Mouse (Mus musculus) adrenal gland, adult (tissue): ENCODE results near the gene Smim15.
A peak's percentile ranks its signal among the peaks of the same experiment; 100 is the strongest.

ENCODE experiments used
- DNase-seq, 2 experiments: peaks; one replicate each; pipeline ENCODE4 v3.0.0; 2022 to 2023; ENCODE audit warnings: low spot score in 1 of 2; ENCODE audit not compliant: inconsistent age in 2 of 2

Smim15 gene

GRCm38 (mm10) chr13:108044222-108044941 lies at the start of gene Smim15:
Smim15 (plus strand) TSS chr13:108044446.
- DNase-seq, result peak; percentile 90 to 97

DNA sequence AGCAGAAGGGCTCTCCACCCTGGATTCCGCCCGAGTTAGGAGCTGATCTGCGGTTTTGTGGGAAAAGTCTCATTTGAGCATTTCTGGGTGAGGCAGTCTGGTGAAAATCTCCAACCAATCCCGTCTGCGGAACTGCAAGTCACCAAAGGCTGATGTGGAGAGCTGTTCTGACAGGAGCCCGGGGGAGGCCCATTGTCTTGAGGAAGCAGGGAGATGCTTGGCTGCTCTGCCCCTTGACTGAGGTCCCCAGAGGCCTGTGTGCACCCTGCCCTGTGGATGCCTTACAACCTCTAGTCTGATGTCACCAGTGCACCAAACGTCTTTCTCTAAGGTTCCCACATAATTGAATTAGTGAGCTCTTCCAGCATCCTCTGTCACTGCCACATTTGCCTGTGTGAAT lies 49.0 kb upstream of the Smim15 start:
- no peak for DNase-seq

GRCm38 (mm10) chr13:107996301-107996700 lies 47.9 kb upstream of the Smim15 start:
- DNase-seq, result no peak

DNA sequence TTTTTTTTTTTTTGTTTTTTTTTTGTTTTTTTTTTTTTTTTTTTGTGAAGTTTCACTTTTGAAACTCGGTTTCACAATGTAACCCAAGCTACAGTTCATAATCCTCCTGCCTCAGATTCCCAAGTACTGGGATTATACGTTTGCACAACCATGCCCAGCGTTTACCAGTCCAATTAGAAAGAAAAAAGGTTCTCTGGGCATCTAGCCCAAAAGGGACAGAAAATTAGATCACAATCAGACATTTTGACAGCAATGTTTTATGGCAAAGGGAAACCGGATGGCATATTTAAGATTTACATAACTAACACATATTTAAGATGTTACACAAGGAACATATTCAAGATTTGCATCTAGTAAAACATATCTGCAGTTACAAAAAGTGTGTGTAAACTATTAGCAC lies 36.4 kb upstream of the Smim15 start:
- no peak for DNase-seq

DNA sequence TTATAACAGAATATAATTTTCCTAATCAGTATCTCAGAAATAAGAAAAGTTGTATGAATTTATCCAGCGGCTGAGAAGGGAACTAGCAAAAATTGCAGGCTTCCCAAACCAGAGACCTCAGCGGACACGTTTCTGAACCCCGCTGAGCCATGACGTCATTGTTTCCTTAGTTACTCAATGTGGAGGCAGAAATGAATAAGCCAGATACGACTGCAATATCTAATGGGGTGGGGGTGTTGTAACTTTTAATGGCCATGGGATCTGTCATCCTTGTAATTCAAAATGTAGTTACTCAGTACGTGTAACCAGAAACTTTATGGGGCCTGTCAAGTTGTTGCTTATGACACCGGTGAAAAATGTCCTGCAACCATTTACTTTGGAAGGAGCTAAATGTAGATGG lies 31.1 kb upstream of the Smim15 start:
- no peak for DNase-seq

- DNase-seq, result no peak
Measured at GRCm38 (mm10) chr13:108013839-108014238, 30.4 kb upstream of the Smim15 start.

- DNase-seq, result no peak
Measured at GRCm38 (mm10) chr13:108015166-108015565, 29.1 kb upstream of the Smim15 start.

DNA sequence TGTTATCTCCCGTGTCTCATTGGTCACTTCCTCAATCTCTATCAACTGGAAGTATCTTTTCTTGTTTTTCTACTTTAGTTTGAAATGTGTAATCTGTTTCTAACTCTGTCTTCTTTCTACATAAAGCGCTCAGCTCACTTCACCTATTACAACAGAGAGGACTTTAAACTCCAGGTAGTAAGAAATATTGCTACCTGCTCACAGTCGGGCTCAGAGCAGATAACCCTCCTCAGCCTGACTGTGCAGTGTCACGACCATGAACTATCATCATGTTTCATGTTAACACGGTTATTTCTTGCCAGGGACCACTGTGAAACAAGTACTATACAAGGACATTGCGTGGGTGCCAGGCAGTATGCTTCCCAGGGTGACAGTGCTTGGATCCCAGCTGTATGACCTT lies 26.9 kb upstream of the Smim15 start:
- peak in 1 of 2 experiments; percentile 39 for DNase-seq

- DNase-seq, result peak; percentile 9 to 37
Measured at GRCm38 (mm10) chr13:108025802-108026201, 18.4 kb upstream of the Smim15 start.

- no peak for DNase-seq
Measured at GRCm38 (mm10) chr13:108032789-108033188, 11.5 kb upstream of the Smim15 start.

- DNase-seq, result no peak
Measured at GRCm38 (mm10) chr13:108039375-108039774, 4.9 kb upstream of the Smim15 start.

GRCm38 (mm10) chr13:108039902-108040301 lies 4.3 kb upstream of the Smim15 start:
- DNase-seq, result no peak

DNA sequence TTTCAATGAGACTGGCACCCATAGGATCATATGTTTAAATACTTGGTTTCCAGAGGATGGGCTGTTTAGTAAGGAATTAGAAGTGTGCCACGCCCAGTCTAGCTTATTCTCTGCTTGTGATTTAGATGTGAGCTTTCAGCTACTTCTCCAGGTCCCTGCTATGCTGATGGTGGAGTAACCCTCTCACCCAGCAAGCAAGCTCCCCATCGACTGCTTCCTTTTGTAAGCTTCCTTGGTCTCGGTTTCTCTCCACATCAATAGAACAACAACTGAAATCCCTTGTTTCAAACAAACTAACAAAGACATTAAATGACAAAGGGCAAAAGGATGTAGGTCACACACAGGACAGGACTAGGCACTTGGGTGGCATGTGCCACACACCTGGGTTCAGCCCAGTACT lies 3.8 kb upstream of the Smim15 start:
- DNase-seq, result no peak

GRCm38 (mm10) chr13:108041358-108041757 lies 2.9 kb upstream of the Smim15 start:
- DNase-seq, result peak; percentile 80 to 88

GRCm38 (mm10) chr13:108043431-108044221 lies 620 bp upstream of the Smim15 start:
- DNase-seq, result peak; percentile 21 to 86

DNA sequence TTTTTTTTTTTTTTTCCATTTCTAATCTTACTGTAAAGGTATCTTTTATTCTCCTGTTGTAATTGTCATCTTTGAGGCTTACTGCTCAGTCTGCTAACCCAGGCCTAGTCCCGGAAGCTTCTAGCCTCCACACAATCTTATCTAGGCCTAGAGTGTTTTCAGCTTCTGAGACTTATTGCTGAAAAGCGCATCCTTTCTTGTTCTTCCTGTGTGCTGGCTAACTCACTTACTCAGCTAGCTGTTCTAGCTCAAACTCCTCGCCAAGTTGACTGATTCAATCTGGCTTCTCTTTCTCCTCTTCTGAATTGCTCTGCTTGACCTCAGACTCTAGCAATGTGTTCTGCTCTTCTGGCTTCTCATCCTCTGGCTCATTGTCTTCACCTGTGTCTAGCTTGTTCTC lies 1.4 kb downstream of the Smim15 start:
- no peak for DNase-seq

- no peak for DNase-seq
Measured at GRCm38 (mm10) chr13:108046071-108046470, 1.8 kb downstream of the Smim15 start.

DNA sequence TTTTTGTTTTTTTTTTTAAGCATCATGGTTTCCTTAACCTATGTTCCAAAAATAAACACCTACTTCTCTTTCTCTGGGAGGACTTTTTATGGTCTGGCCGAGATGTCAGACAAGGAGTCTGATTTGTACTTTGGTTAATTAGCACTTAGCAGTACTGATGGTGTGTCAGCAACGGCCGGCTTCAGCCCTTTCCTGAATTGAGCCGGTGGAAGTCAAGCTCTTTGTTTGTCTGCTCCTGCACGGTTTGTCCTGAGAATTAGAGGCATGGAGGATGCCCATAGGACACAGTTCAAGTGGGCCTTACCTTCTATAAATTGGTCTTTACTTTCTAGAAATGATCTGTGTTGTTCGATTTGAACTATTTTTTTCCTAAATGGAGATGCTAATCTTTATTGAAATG lies 2.6 kb downstream of the Smim15 start:
- no peak for DNase-seq

- no peak for DNase-seq
Measured at GRCm38 (mm10) chr13:108047364-108047763, 3.1 kb downstream of the Smim15 start.

- no peak for DNase-seq
Measured at GRCm38 (mm10) chr13:108056896-108057295, 12.7 kb downstream of the Smim15 start.

GRCm38 (mm10) chr13:108060286-108060885 lies 16.1 kb downstream of the Smim15 start:
- DNase-seq, result peak in 1 of 2 experiments; percentile 54
